Mouse (Mus musculus) embryonic facial prominence, embryonic 15.5 days (tissue): Measurements from ENCODE around the gene Osbpl7. TPM values are rescaled to one million over a fixed set of nuclear protein-coding genes. Genes with fewer than 3 reads are reported as not detected.

Source experiments
- ATAC-seq: fragments of 200-750 bp; cut with Nextera tagmentation; 2 replicates; pipeline ENCODE4 v1.8.0; 2017; ENCODE audit warnings: low read depth, moderate TSS enrichment; ENCODE audit not compliant: insufficient number of reproducible peaks, low FRiP score, low TSS enrichment
- H3K27ac ChIP-seq: fragments of 300-500 bp; sonication (generic); replicated peaks from 2 replicates; pipeline ENCODE4 v1.5.1; 2015; ENCODE audit warnings: mild to moderate bottlenecking, inconsistent platforms
- H3K27me3 ChIP-seq: fragments of 300-500 bp; sonication (generic); 2 replicates; pipeline ENCODE4 v1.6.1; 2015; ENCODE audit warnings: inconsistent platforms
- H3K36me3 ChIP-seq: fragments of 300-500 bp; sonication (generic); 2 replicates; pipeline ENCODE4 v1.6.1; 2015; ENCODE audit warnings: mild to moderate bottlenecking, inconsistent platforms
- H3K4me1 ChIP-seq: fragments of 300-500 bp; sonication (generic); 2 replicates; pipeline ENCODE4 v1.6.1; 2015; ENCODE audit warnings: inconsistent platforms
- H3K4me2 ChIP-seq: fragments of 300-500 bp; sonication (generic); replicated peaks from 2 replicates; pipeline ENCODE4 v1.6.1; 2015; ENCODE audit warnings: mild to moderate bottlenecking, inconsistent platforms
- H3K4me3 ChIP-seq: fragments of 300-500 bp; sonication (generic); replicated peaks from 2 replicates; pipeline ENCODE4 v1.5.1; 2015; ENCODE audit warnings: mild to moderate bottlenecking, inconsistent platforms
- H3K9ac ChIP-seq: fragments of 300-500 bp; sonication (generic); 2 replicates; pipeline ENCODE4 v1.6.1; 2015; ENCODE audit warnings: inconsistent platforms
- H3K9me3 ChIP-seq: fragments of 300-500 bp; sonication (generic); replicated peaks from 2 replicates; pipeline ENCODE4 v1.6.1; 2016; ENCODE audit warnings: inconsistent platforms
- WGBS: fragments of 180-500 bp; shearing (Covaris S2); methylation state at CpG from one replicate; pipeline ENCODE4 v1.1.7; 2015; 5-methylcytosine and 5-hydroxymethylcytosine counted together
- polyA plus RNA-seq: library from polyadenylated mRNA; unstranded; fragments of >200 nt; fragmentation: Nextera tagmentation; extraction: Ambion mirVana; gene quantifications from 2 replicates; pipeline ENCODE4 v1.2.1, GENCODE M21; 2015

Osbpl7 gene
- polyA plus RNA-seq, 1 experiment from 2014 or later = 10.8 TPM

DNA sequence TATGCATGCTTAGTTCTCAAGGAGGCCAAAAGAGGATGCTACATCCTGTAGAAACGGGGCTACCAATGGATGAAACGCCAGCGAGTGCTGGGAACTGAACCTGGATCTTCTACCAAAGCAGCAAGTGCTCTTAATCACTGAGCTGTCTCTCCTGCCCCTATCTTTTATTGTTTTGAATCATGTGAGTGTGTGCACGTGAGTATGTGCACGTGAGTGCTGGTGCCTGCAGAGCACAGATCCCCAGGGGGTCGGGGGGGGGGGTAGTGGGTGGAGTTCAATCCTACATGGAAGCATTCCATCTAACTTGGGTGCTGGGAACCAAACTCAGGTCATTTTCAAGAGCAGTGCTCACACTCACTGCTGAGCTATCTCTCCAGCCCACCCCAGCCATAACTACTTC lies 35.9 kb downstream of the Osbpl7 start:
- Histone ChIP-seq H3K4me1 (peaks cover 13% of the 10 kb centered on the region), H3K27me3 (0 out of 2 replicates have a peak, but pooled peaks cover 6% of the 10 kb centered on the region), H3K27ac (no peak overlapping the region), H3K4me2 (no peak overlapping the region), H3K4me3 (no peak overlapping the region), H3K9me3 (0 out of 2 replicates have a peak, but pooled peaks cover 5% of the 10 kb centered on the region), H3K9ac (no peak overlapping the region), H3K36me3 (no peaks in the 10 kb centered on the region)
- 68% methylated on average over 6 of the region's 6 CpGs for WGBS
- ATAC-seq = no peak

DNA sequence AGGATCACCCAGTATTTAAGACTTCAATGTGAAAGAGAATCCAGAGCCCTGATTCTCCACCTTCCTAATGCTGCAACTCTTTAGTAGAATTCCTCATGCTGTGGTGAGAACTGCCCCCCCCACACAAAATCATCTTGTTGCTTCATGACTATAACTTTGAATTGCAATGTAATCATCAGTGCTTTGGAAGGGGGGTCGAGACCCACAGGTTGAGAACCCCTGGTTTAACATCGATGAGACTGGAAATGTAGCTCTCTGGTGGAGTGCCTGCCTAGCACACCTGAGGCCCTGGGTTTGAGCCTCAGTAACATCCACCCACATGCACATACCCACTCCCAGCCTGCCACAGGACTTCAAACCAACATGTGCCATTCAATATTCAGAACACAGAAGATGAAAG lies 44.2 kb downstream of the Osbpl7 start:
- Histone ChIP-seq H3K4me2 (no peak overlapping the region), H3K9me3 (no peaks in the 10 kb centered on the region), H3K4me3 (no peak overlapping the region), H3K27ac (no peak overlapping the region), H3K4me1 (no peaks in the 10 kb centered on the region), H3K27me3 (peaks cover 33% of the 10 kb centered on the region), H3K9ac (no peak overlapping the region), H3K36me3 (no peaks in the 10 kb centered on the region)
- 62% methylated on average over 2 of the region's 2 CpGs for WGBS
- no peak for ATAC-seq

DNA sequence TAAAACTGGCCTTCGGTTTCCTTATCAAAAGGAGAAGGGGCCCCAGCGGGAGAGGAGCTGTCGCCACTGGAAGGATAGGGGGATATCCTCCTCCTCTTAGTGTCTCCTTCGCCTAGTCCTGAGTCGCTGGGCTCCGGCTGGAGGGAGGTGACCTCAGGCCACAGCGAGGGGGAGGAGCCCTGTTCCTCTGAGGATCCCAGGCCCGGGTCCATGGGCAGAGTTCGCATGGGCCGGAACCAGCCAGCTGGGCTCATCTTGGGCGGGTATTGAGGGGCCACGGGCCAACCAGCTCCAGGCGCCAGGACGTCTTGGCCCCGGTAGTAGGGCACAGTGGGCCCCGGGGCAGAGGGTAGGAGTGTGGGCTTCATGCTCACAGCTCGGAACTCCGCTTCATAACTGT lies 48.4 kb downstream of the Osbpl7 start:
- no peak overlapping the region for H3K27ac ChIP-seq
- H3K4me1 ChIP-seq = no peaks in the 10 kb centered on the region
- H3K9me3 ChIP-seq = no peaks in the 10 kb centered on the region
- H3K27me3 ChIP-seq = peaks cover 45% of the 10 kb centered on the region
- H3K9ac ChIP-seq = no peak overlapping the region
- no peak overlapping the region for H3K4me3 ChIP-seq
- 21% methylated on average over 18 of the region's 18 CpGs for WGBS
- no peaks in the 10 kb centered on the region for H3K36me3 ChIP-seq
- ATAC-seq = no peak
- H3K4me2 ChIP-seq = no peak overlapping the region

DNA sequence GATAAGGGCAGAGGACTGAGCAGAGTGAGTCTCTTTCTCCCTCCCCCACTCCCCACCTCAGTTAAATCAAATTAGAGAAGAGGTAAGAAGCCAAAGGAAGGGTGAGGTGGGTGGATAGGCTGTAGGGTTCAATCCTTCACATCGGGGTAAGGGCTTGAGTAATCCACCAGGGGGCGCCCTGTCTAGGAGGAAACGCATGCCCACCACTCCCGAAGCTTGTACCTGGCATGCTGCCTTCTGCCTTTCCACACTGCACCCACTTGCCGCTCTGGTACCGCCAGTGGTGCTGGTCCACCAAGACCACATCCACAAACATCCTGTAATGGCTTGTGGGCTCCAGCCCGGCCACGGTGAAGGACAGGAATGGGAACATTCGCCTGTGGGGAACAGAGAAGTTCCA lies 51.3 kb downstream of the Osbpl7 start:
- no peaks in the 10 kb centered on the region for H3K36me3 ChIP-seq
- ATAC-seq = no peak
- H3K9ac ChIP-seq = no peak overlapping the region
- no peak overlapping the region for H3K4me2 ChIP-seq
- H3K4me3 ChIP-seq = no peak overlapping the region
- WGBS = 14% methylated on average over 9 of the region's 9 CpGs
- no peaks in the 10 kb centered on the region for H3K9me3 ChIP-seq
- no peaks in the 10 kb centered on the region for H3K4me1 ChIP-seq
- no peak overlapping the region for H3K27ac ChIP-seq
- peaks cover 44% of the 10 kb centered on the region for H3K27me3 ChIP-seq

DNA sequence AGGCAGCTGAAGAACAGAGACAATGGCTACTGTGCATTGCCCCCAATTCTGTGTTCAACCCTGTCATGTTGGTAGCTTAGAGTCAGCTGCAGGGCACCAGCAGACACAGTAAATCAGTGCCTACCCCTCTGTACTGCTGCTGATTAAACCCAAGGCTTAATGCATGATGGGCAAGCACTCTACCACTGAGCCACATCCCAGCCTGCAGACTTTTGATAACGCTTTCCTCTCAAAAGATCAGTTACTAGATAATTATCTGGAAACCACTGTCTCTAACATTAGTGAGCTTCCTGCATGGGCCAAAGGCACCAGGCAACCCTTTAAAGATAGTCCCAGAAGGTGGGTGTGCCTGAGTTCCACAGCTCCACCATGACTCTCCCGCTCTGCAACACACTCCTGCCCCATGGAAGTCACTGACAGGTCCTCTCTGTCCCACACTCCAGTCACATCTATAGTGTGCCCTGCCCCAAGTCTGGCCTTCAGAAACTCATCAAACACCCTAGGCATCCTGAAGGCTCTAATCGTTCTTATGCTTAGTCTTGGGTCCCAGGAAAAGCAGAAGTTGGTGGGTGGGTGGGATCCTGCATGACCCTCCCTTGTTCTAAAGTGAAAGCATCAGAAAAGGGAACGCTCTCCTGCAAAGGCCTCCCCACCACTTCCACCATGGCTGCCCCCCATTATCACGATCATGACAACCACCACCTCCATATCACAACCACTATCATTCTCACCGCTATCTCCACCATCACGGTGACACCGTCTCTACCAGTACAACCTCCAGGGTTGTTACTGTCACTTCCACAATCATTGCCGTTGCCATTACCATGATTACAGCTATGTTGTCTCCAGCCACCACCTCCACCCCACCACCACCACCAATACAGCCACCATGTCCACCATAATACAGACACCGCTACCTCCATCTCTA lies 53.0 kb downstream of the Osbpl7 start:
- H3K4me2 ChIP-seq = no peak overlapping the region
- no peak overlapping the region for H3K27ac ChIP-seq
- peaks cover 28% of the 10 kb centered on the region for H3K27me3 ChIP-seq
- H3K36me3 ChIP-seq = no peaks in the 10 kb centered on the region
- 93% methylated on average over 10 of the region's 10 CpGs for WGBS
- H3K4me3 ChIP-seq = no peak overlapping the region
- H3K9ac ChIP-seq = no peak overlapping the region
- H3K9me3 ChIP-seq = no peaks in the 10 kb centered on the region
- ATAC-seq = no peak
- H3K4me1 ChIP-seq = no peaks in the 10 kb centered on the region

DNA sequence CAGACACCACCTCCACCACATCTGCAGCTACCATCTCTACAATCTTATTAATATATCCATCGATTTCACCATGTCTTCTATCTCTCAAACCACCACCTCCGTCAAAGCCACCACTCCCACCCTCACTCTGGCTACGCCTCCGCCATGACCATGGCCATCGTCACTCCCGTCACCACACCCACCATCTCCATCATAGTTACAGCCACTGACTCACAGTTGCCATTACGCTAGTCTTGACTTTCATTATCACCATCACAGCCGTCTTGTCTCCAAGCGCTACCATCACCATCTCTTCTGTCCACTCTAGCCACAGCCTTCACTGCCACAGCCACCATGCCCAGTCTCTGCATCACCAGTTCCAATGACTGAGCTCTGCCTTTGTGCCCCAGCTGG lies 53.7 kb downstream of the Osbpl7 start:
- no peak overlapping the region for H3K9ac ChIP-seq
- H3K9me3 ChIP-seq = no peaks in the 10 kb centered on the region
- 88% methylated on average over 9 of the region's 9 CpGs for WGBS
- H3K4me2 ChIP-seq = no peak overlapping the region
- no peaks in the 10 kb centered on the region for H3K36me3 ChIP-seq
- ATAC-seq = no peak
- no peak overlapping the region for H3K27ac ChIP-seq
- no peak overlapping the region for H3K4me3 ChIP-seq
- H3K4me1 ChIP-seq = no peaks in the 10 kb centered on the region
- H3K27me3 ChIP-seq = peaks cover 21% of the 10 kb centered on the region

DNA sequence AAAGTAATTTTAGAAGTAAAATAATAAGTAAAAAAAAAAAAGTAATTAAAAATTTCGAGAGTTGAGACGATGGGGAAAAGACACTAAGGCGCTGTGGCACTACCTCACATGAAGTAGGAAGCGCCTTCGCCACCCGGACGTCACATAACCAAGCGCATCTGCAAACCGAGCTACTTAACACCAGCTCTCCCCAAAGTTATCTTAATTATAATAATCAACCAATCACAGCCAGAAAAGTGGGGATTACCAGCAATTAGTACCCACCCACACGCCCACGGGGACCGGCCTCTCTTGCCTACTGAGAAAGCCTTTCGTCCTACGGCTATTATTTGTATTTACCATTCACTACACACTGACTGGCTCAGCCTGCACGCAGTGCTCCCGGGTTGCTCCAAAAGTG lies 58.5 kb downstream of the Osbpl7 start:
- no peak overlapping the region for H3K9ac ChIP-seq
- H3K9me3 ChIP-seq = no peaks in the 10 kb centered on the region
- H3K36me3 ChIP-seq = no peaks in the 10 kb centered on the region
- 73% methylated on average over 16 of the region's 16 CpGs for WGBS
- peaks cover 19% of the 10 kb centered on the region for H3K27me3 ChIP-seq
- no peak overlapping the region for H3K27ac ChIP-seq
- H3K4me2 ChIP-seq = no peak overlapping the region
- no peak overlapping the region for H3K4me3 ChIP-seq
- no peaks in the 10 kb centered on the region; the same call in 1 of the 2 replicates for H3K4me1 ChIP-seq
- no peak for ATAC-seq

DNA sequence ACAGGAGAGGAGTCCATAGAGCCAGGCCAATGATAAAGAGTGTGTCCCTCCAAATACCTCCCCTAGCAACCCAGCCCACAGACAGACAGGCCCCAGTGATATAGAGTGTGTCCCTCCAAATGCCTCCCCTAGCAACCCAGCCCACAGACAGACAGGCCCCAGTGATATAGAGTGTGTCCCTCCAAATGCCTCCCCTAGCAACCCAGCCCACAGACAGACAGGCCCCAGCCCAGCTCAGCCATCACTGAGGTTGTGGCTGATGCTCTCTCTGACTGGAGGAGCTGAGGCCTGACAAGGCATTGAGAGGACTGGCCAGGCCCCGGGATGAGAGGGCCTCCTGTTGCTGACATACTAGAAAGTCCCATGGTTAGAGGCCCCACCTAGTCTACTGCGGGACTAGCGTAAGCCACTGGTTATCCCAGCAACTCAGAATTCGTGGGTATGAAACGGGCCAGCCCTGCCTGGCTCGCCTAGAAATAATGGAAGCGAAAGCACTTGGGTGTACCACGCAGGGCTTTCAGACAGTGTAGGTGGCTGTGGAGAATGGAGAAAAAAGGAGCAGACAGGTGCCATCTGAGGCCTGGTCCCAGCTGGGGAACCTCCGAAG lies 62.2 kb downstream of the Osbpl7 start:
- WGBS = 80% methylated on average over 9 of the region's 9 CpGs
- H3K4me1 ChIP-seq = peaks cover 19% of the 10 kb centered on the region
- no peak overlapping the region for H3K27ac ChIP-seq
- H3K36me3 ChIP-seq = no peaks in the 10 kb centered on the region
- H3K4me2 ChIP-seq = no peak overlapping the region
- no peak overlapping the region for H3K4me3 ChIP-seq
- H3K9ac ChIP-seq = no peak overlapping the region
- peaks cover 55% of the 10 kb centered on the region for H3K27me3 ChIP-seq
- no peaks in the 10 kb centered on the region for H3K9me3 ChIP-seq
- ATAC-seq = no peak

DNA sequence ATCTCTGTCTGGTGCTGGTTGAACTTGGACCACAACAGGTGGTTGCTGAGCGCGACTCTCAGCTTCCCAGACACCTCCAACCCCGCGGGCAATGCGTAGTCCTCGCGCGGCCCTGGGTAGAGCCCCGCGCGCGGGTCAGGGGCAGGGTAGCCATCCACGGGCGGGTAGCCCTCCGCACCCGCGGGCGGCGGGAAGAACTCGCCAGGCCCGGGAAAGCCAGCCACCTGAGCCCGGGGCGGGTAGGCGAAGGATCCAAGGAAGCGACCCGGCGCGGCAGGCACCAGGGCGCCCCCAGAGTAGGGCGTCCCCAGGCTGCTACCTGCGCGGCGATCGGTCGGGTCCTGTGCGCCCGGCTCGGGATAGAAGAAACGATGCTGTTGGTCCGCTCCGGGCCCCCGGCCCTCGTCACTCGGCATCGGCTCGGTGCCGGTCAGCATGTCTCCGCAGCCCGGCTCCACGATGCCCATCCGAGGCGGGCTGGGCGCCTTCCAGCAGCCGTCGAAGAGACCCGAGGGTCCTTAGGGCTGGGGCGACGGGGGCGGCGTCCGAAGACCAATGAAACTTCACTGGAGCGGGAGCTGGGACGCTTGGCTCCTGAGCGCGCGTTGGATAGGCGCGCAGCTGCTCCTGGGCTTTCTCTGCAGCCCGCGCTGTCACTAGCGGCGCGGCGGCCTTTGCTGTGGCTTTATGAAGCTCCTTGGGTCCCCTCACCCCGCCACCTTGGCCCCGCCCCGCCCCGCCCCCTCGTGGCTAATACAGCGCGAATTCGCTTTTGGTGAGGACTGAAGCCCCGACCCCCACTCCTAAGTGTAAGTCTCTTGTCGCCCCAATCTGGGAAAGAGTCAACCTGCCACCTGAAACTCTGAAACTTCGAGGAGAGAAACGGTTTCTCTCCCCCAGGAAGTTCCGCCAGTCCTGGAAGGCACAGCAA lies 64.5 kb downstream of the Osbpl7 start, which contains the start of gene Tbx21:
Gene Tbx21, minus strand, starts transcription at position 661 of the 931 bp plus-strand sequence.
- H3K9ac ChIP-seq = no peak within 1 kb of the TSS
- peaks cover 19% of the 10 kb centered on the region for H3K4me1 ChIP-seq
- no peaks in the 10 kb centered on the region for H3K9me3 ChIP-seq
- ATAC-seq = no peak
- H3K36me3 ChIP-seq = no peaks in the 10 kb centered on the region
- WGBS = under 1% methylated on average over 84 of the region's 87 CpGs
- peak within 1 kb of the TSS; percentile 43 for H3K4me3 ChIP-seq
- no peak within 1 kb of the TSS for H3K27ac ChIP-seq
- peaks cover 69% of the 10 kb centered on the region for H3K27me3 ChIP-seq
- peak within 1 kb of the TSS; percentile 82 for H3K4me2 ChIP-seq

DNA sequence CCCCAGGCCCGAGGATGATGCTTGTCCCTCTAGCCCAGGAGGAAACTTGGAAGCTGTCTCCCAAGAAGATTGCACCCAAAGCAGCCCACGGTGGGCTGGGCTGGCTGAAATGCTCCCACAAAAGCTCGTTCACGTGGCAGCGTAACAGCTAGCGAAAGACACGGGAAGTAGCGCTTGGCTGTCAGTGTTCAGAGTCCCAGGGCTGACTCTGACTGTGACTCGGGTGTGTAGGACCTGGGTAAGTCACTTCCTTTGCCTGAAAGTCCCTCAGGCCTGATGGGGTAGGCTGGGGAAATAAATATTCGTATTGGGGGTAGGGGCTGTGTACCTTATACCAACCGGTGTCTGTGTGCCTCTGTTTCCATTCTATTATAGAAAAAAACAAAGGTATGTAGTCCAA lies 65.4 kb downstream of the Osbpl7 start:
- peak overlapping the region; percentile 82 for H3K4me2 ChIP-seq
- H3K4me1 ChIP-seq = peaks cover 23% of the 10 kb centered on the region
- H3K9ac ChIP-seq = no peak overlapping the region
- no peak for ATAC-seq
- 11% methylated on average over 11 of the region's 11 CpGs for WGBS
- H3K27me3 ChIP-seq = peaks cover 69% of the 10 kb centered on the region
- H3K27ac ChIP-seq = no peak overlapping the region
- H3K9me3 ChIP-seq = no peaks in the 10 kb centered on the region
- H3K4me3 ChIP-seq = peak overlapping the region; percentile 43
- no peaks in the 10 kb centered on the region for H3K36me3 ChIP-seq
